Mouse (Mus musculus): ENCODE results near the gene Cfap97. TPM values are rescaled to one million over a fixed set of nuclear protein-coding genes. Genes with fewer than 3 reads are reported as not detected.

The Cfap97 gene
- total and polyA plus RNA-seq, 2 experiments = 3.4 to 10.1 TPM

- 97% methylated on average over 6 of the region's 6 CpGs for WGBS
- no peaks in the 10 kb centered on the region for H3K27me3 ChIP-seq (ENCODE audit: control insufficient read depth, insufficient read depth, low read length)
- DNase-seq (ENCODE audit: extremely low read depth, low read depth, low spot score) = no peak
- H3K9ac ChIP-seq (ENCODE audit: low read depth, low read length) = no peak overlapping the region
- H3K4me3 ChIP-seq (ENCODE audit: insufficient read depth, low read depth, low read length) = no peak overlapping the region
- H3K27ac ChIP-seq (replicated peaks; ENCODE audit: insufficient read depth, low read depth, low read length) = no peak overlapping the region
- no peaks in the 10 kb centered on the region for H3K36me3 ChIP-seq (ENCODE audit: control insufficient read depth, insufficient read depth, low read length)
- TF ChIP-seq POLR2A (IDR thresholded peaks at IDR 0.05; ENCODE audit: extremely low read depth, insufficient read depth, low read length) (no peak), CTCF (IDR thresholded peaks at IDR 0.05; ENCODE audit: low read depth, low read length) (no peak)
- peaks cover 23% of the 10 kb centered on the region for H3K79me2 ChIP-seq (ENCODE audit: control insufficient read depth, insufficient read depth, low read length)
- H3K4me1 ChIP-seq (ENCODE audit: control insufficient read depth, insufficient read depth, low read length) = peaks cover 7% of the 10 kb centered on the region
Measured at GRCm38 (mm10) chr8:46149306-46149705, 2.3 kb upstream of the Cfap97 start.

GRCm38 (mm10) chr8:46149782-46150181 lies 1.8 kb upstream of the Cfap97 start:
- H3K79me2 ChIP-seq (ENCODE audit: control insufficient read depth, insufficient read depth, low read length) = peaks cover 22% of the 10 kb centered on the region
- no peak overlapping the region for H3K4me3 ChIP-seq (ENCODE audit: insufficient read depth, low read depth, low read length)
- H3K9ac ChIP-seq (ENCODE audit: low read depth, low read length) = no peak overlapping the region
- no peak overlapping the region for H3K27ac ChIP-seq (replicated peaks; ENCODE audit: insufficient read depth, low read depth, low read length)
- DNase-seq (ENCODE audit: extremely low read depth, low read depth, low spot score) = no peak
- H3K4me1 ChIP-seq (ENCODE audit: control insufficient read depth, insufficient read depth, low read length) = peaks cover 4% of the 10 kb centered on the region; the same call in 1 of the 2 replicates
- WGBS = 88% methylated on average over 9 of the region's 9 CpGs
- no peaks in the 10 kb centered on the region for H3K27me3 ChIP-seq (ENCODE audit: control insufficient read depth, insufficient read depth, low read length)
- no peaks in the 10 kb centered on the region for H3K36me3 ChIP-seq (ENCODE audit: control insufficient read depth, insufficient read depth, low read length)
- TF ChIP-seq CTCF (IDR thresholded peaks at IDR 0.05; ENCODE audit: low read depth, low read length) = no peak
- no peak for TF ChIP-seq POLR2A (IDR thresholded peaks at IDR 0.05; ENCODE audit: extremely low read depth, insufficient read depth, low read length)

- peak within 1 kb of the TSS; percentile 92 for H3K9ac ChIP-seq (ENCODE audit: low read depth, low read length)
- peaks cover 15% of the 10 kb centered on the region for H3K79me2 ChIP-seq (ENCODE audit: control insufficient read depth, insufficient read depth, low read length)
- peaks cover 4% of the 10 kb centered on the region; the same call in 1 of the 2 replicates for H3K4me1 ChIP-seq (ENCODE audit: control insufficient read depth, insufficient read depth, low read length)
- peak; percentile 74 for DNase-seq (ENCODE audit: extremely low read depth, low read depth, low spot score)
- peak within 1 kb of the TSS; percentile 84 for H3K4me3 ChIP-seq (ENCODE audit: insufficient read depth, low read depth, low read length)
- 5% methylated on average over 71 of the region's 103 CpGs for WGBS
- TF ChIP-seq POLR2A (IDR thresholded peaks at IDR 0.05; ENCODE audit: extremely low read depth, insufficient read depth, low read length) (peak; percentile 26; the same call in 1 of the 2 replicates), CTCF (IDR thresholded peaks at IDR 0.05; ENCODE audit: low read depth, low read length) (no peak)
- H3K36me3 ChIP-seq (ENCODE audit: control insufficient read depth, insufficient read depth, low read length) = no peaks in the 10 kb centered on the region
- no peaks in the 10 kb centered on the region for H3K27me3 ChIP-seq (ENCODE audit: control insufficient read depth, insufficient read depth, low read length)
- H3K27ac ChIP-seq (replicated peaks; ENCODE audit: insufficient read depth, low read depth, low read length) = peak within 1 kb of the TSS; percentile 69
Measured at GRCm38 (mm10) chr8:46152064-46153031, 777 bp downstream of the Cfap97 start, which contains the start of gene Snx25. Gene Snx25, minus strand, starts transcription at chr8:46152159.

GRCm38 (mm10) chr8:46153042-46153441 lies 1.5 kb downstream of the Cfap97 start:
- TF ChIP-seq CTCF (IDR thresholded peaks at IDR 0.05; ENCODE audit: low read depth, low read length) (no peak), POLR2A (IDR thresholded peaks at IDR 0.05; ENCODE audit: extremely low read depth, insufficient read depth, low read length) (no peak)
- Histone ChIP-seq H3K9ac (ENCODE audit: low read depth, low read length) (no peak overlapping the region; the same call in 1 of the 2 replicates), H3K27ac (replicated peaks; ENCODE audit: insufficient read depth, low read depth, low read length) (no peak overlapping the region), H3K4me1 (ENCODE audit: control insufficient read depth, insufficient read depth, low read length) (peaks cover 4% of the 10 kb centered on the region; the same call in 1 of the 2 replicates), H3K4me3 (ENCODE audit: insufficient read depth, low read depth, low read length) (no peak overlapping the region), H3K36me3 (ENCODE audit: control insufficient read depth, insufficient read depth, low read length) (no peaks in the 10 kb centered on the region), H3K79me2 (ENCODE audit: control insufficient read depth, insufficient read depth, low read length) (peaks cover 10% of the 10 kb centered on the region), H3K27me3 (ENCODE audit: control insufficient read depth, insufficient read depth, low read length) (no peaks in the 10 kb centered on the region)
- WGBS = 4% methylated on average over 2 of the region's 2 CpGs
- no peak for DNase-seq (ENCODE audit: extremely low read depth, low read depth, low spot score)

GRCm38 (mm10) chr8:46162953-46163869 lies 11.6 kb downstream of the Cfap97 start:
- peaks cover 5% of the 10 kb centered on the region; the same call in 1 of the 2 replicates for H3K79me2 ChIP-seq (ENCODE audit: control insufficient read depth, insufficient read depth, low read length)
- peaks cover 6% of the 10 kb centered on the region; the same call in 1 of the 2 replicates for H3K4me1 ChIP-seq (ENCODE audit: control insufficient read depth, insufficient read depth, low read length)
- no peaks in the 10 kb centered on the region for H3K27me3 ChIP-seq (ENCODE audit: control insufficient read depth, insufficient read depth, low read length)
- WGBS = under 1% methylated on average over 77 of the region's 77 CpGs
- DNase-seq (ENCODE audit: extremely low read depth, low read depth, low spot score) = peak; percentile 87
- peak overlapping the region; percentile 88 for H3K4me3 ChIP-seq (ENCODE audit: insufficient read depth, low read depth, low read length)
- peak overlapping the region; percentile 95 for H3K9ac ChIP-seq (ENCODE audit: low read depth, low read length)
- peak overlapping the region; percentile 68 for H3K27ac ChIP-seq (replicated peaks; ENCODE audit: insufficient read depth, low read depth, low read length)
- TF ChIP-seq POLR2A (IDR thresholded peaks at IDR 0.05; ENCODE audit: extremely low read depth, insufficient read depth, low read length) = peak; percentile 90
- no peak for TF ChIP-seq CTCF (IDR thresholded peaks at IDR 0.05; ENCODE audit: low read depth, low read length)
- H3K36me3 ChIP-seq (ENCODE audit: control insufficient read depth, insufficient read depth, low read length) = no peaks in the 10 kb centered on the region

Data from liver, adult 2 months (tissue).